Mouse (Mus musculus): ENCODE results near the gene Mrps17.
"Not testable (repeated sequence)": the region's sequence is repeated elsewhere in the genome, so short reads cannot be mapped to it uniquely, and the experiment has no call there.

Mrps17 gene

GRCm38 (mm10) chr5:129715326-129715861 lies at the start of gene Mrps17:
Mrps17 (plus strand) TSS chr5:129715497.
- peak; percentile 96 for DNase-seq (ENCODE audit: inconsistent ontology term)

- no peak for DNase-seq (ENCODE audit: inconsistent ontology term)
Measured at GRCm38 (mm10) chr5:129666271-129666909, 48.9 kb upstream of the Mrps17 start.

DNA sequence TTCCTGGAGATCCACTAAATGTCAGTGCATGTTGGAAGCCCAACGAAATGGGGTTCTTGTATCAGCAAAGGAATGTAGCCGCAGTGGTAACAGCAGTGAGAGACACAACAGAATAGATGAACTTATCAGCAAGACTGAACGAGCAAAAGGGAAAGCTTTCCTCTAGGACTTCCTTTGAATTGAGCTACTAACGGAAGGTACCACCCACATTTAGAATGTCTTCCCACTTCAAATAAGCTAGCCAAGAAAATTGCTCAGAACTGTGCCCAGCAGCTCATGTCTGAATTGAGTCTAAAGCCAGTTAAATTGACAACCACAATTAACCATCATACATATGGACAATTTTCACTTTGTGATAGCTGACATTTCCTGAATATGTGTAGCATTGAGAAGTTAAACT lies 47.4 kb upstream of the Mrps17 start:
- DNase-seq (ENCODE audit: inconsistent ontology term): no peak

DNA sequence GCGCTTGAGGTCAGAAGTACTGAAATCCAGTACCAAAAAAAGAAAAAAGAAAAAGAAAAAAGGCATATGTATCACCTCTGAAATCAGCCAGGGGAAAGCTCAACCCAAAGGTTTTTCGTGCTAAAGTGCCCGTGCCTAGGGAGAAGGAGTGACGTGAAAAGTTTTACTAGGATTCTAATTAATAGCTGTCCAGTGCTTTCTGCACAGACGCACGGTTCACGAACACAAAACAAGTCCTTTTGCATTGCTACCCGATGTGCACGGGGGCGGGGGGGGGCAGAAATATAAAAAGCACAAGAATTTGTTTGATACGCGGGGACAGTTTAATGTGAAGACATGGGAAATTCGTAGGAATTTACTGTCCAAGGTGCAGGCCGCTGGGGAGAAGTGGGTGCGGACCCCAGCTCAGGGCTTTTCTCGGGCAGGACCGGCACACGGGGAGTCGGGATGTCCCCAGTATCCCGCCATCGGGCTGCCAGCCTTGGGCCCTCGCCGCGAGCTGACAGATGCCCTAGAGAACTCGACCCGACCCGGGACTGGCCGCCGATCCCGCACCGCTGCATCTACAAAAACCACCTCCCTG lies 45.8 kb upstream of the Mrps17 start:
- no peak for DNase-seq (ENCODE audit: inconsistent ontology term)

DNA sequence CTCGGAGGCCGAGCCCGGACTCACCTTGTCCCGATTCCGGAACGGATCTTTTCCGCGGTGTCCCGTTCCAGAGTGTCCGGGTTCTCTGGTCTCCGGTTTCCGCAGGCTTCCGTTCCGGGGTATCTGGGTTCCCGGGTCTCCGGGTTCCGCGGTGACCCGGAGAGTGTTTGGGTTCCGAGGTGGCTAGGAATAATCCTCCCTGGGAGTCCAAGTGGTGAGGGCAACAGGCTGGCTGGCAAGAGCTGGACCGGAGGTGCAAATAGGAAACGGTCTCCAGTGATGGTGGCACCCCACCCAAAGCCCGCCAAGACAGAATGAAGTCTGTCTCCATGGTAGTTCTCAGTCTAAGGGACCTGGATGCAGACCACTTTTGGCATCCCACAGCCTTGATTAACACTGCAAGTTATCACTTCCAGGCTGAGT lies 45.2 kb upstream of the Mrps17 start, which contains the start of gene Zfp11:
TSS of gene Zfp11 (minus strand) at position 64 of the 423 bp plus-strand sequence.
- DNase-seq (ENCODE audit: inconsistent ontology term): peak; percentile 83

GRCm38 (mm10) chr5:129685141-129685540 lies 30.2 kb upstream of the Mrps17 start:
- DNase-seq (ENCODE audit: inconsistent ontology term): not testable (repeated sequence)

GRCm38 (mm10) chr5:129687621-129688020 lies 27.7 kb upstream of the Mrps17 start:
- no peak for DNase-seq (ENCODE audit: inconsistent ontology term)

DNA sequence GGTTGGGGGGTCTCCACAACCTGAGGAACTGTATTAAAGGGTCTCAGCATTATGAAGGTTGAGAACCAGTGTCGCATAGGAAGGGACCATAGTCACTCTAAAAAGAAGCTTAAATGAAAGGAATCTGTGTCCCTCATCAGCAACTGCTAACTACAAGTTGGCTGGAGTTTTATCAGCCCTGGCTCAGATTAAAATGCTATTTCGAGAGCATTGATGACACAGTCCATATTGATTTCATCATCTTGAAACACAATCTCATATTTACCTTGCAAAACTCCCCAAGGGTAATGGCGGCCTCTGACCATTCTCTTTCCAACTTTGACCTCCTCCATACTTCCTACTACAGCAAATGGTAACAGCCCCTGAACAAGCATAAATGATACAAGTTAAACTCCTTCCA lies 24.8 kb upstream of the Mrps17 start:
- DNase-seq (ENCODE audit: inconsistent ontology term): no peak

GRCm38 (mm10) chr5:129700506-129700905 lies 14.8 kb upstream of the Mrps17 start:
- DNase-seq (ENCODE audit: inconsistent ontology term): peak; percentile 22

GRCm38 (mm10) chr5:129701706-129702105 lies 13.6 kb upstream of the Mrps17 start:
- DNase-seq (ENCODE audit: inconsistent ontology term): no peak

GRCm38 (mm10) chr5:129703368-129703767 lies 11.9 kb upstream of the Mrps17 start:
- no peak for DNase-seq (ENCODE audit: inconsistent ontology term)

GRCm38 (mm10) chr5:129708412-129708811 lies 6.9 kb upstream of the Mrps17 start, which contains the start of gene Sept14:
Sept14 (minus strand) TSS chr5:129708512.
- DNase-seq (ENCODE audit: inconsistent ontology term): no peak

DNA sequence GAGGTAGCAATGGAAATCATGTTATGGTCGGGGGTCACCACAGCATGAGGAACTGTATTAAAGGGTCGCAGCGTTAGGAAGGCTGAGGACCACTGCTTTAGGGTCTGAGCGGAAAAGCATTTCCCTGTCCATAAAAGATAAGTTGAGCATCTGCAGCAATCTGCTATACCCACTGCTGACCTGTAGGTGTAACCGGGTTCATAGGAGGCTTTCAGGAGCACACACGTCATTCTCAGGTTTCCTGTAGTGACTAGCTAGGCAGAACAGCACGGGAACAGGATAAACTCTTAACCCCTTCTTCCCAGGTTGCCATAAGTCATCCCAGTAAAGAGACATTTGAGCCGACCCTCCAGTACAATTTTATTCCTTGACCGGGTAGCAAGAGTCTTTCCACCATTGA lies 1.7 kb downstream of the Mrps17 start:
- no peak for DNase-seq (ENCODE audit: inconsistent ontology term)

DNA sequence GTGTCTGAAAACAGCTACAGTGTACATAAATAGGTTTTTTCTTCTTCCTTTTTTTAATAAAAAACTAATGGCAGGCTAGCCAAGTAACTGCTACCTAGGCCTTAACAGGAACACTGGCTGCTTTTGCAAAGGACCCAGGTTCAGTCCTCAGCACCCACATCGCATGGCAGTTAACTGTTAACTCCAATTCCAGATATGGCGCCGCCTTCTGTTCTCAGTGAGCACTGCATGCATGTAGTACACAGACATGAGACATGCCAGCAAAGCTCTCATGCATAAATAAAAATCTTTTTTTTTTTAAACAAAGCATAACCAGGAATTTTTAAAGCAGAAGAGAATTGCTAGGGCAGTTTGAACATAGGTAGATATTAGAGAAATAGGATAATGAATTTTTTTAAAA lies 4.9 kb downstream of the Mrps17 start:
- DNase-seq (ENCODE audit: inconsistent ontology term): no peak

DNA sequence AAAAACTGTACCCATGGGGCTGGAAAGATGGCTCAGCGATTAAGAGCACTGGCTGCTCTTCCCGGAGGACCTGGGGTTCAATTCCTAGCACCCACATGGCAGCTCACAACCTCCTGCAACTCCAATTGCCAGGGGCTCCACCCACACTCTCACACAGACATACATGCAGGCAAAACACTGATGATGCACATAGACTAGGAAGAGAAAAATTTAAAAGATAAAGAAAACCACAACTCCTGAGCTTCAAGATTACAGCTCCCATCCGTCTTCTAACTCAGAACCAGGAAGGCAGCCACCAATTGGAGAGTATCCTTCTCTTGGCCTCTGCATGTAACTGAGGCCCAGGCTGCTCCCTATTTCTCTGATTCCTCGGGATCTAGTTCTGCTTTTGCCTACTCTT lies 9.0 kb downstream of the Mrps17 start:
- no peak for DNase-seq (ENCODE audit: inconsistent ontology term)

- DNase-seq (ENCODE audit: inconsistent ontology term): peak; percentile 93
Measured at GRCm38 (mm10) chr5:129724834-129725773, 9.8 kb downstream of the Mrps17 start, which contains the start of gene Nipsnap2. Nipsnap2 (plus strand) TSS chr5:129725063.

DNA sequence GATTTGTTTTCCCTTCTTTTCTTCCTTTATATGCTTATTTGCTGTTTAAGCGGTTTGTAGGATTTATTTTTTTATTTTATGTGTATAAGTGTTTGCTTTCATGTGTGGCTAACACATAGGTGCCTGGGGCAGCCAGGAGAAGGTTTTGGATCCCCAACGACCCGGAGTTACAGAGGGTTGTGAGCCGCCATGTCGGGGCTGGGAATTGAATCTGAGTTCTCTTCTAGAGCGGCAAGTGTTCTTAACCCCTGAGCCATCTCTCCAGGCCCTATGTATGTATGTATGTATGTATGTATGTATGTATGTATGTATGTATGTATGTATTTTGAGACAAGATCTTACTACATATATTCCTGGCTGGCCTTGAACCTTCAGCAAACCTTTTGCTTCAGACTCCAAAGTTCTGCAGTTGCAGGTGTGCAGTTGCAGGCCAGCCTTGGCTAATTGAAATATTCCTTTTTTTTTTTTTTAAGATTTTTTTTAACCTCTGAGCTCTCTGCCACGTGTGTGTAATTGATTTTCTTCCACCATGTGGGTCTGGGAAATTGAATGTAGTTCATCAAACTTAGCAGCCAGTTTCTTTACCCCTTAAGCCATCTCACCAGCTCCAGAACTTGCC lies 10.6 kb downstream of the Mrps17 start:
- DNase-seq (ENCODE audit: inconsistent ontology term): no peak

DNA sequence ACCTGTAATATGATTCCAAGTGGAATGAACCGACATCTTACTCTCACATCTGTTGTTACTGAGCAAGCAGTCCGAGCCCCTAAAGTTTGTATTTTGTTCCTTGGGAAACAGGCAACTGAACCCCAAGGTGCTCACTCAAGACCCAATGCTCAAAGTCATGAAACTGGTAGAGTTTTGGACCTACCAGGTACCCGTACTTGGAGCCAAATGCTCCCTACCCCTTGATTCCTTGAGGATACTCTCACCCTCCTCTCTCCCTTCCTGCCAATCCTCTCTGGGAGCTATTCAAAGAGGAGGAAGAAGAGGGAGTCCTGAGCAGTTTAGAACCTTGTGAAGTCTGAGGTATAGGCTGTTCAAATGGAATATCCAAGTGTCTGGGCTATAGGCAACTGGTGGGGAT lies 11.5 kb downstream of the Mrps17 start:
- DNase-seq (ENCODE audit: inconsistent ontology term): no peak

DNA sequence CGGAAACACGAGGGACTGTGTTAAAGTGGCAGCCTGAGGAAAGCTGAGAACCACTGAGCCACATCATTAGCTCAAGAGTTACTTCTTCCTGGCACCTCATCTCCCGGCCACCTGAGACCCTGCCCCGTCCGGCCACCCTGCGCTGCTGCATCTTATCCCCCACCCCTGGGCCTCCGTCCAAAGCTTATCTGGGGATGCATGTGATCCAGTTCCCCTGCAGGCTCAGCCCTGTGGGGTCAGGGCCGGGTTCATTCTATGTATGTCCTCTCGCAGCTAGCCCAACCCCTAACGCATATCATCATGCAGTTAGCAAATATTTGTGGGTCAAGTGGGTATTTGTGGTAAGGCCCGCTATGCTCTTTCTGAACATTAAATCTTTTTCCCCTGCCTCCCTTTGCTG lies 14.0 kb downstream of the Mrps17 start:
- DNase-seq (ENCODE audit: inconsistent ontology term): no peak

- DNase-seq (ENCODE audit: inconsistent ontology term): peak; percentile 35
Measured at GRCm38 (mm10) chr5:129730344-129730743, 15.0 kb downstream of the Mrps17 start.

GRCm38 (mm10) chr5:129731021-129731420 lies 15.7 kb downstream of the Mrps17 start:
- DNase-seq (ENCODE audit: inconsistent ontology term): no peak

DNA sequence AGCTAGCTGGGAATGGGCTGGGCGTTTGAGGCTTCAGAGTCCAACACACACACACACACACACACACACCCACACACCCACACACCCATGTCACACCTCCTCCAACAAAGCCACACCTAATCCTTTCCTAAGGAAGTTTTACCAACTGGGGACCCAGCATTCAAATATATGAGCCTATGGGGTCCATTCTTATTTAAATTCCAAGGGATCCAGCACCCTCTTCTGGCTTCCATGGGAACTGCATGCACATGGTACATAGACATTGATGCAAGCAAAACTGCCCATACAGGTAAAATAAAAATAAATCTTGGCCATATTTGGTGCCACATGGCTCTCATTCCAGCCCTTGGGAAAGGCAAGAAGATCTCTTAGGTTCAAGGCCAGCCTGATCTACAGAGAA lies 25.7 kb downstream of the Mrps17 start:
- peak; percentile 17 for DNase-seq (ENCODE audit: inconsistent ontology term)
